Mouse (Mus musculus) G1E-ER4 (cell line): ENCODE results near the gene Usp50. TPM values are rescaled to one million over a fixed set of nuclear protein-coding genes. Genes with fewer than 3 reads are reported as not detected.

Source experiments
- GATA1 ChIP-seq: IDR thresholded peaks from one replicate; pipeline ENCODE4 v1.8.0; 2012; ENCODE audit warnings: low read length, inconsistent platforms
- polyA plus RNA-seq: library from polyadenylated mRNA; stranded (reverse); fragments of >175 nt; gene quantifications from 2 replicates; pipeline ENCODE4 v1.2.3, GENCODE M21; 2012

Gene Usp50
- polyA plus RNA-seq, 1 experiment = 0.23 TPM

DNA sequence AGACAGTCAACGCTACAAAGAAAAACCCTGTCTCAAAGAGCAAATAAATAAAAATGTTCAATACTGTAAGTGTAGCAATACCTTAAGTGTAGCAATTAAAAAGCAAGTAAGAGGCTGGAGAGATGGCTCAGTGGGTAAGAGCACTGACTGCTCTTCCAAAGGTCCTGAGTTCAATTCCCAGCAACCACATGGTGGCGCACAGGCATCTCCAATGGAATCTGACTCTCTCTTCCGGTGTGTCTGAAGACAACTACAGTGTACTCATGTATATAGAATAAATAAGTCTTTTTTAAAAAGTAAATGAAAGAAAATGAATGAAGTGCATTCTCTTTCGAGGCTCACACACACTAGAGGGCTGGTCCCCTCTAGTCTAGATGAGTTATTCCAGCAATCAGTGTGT lies 15.1 kb downstream of the Usp50 start:
- no peak for TF ChIP-seq GATA1

DNA sequence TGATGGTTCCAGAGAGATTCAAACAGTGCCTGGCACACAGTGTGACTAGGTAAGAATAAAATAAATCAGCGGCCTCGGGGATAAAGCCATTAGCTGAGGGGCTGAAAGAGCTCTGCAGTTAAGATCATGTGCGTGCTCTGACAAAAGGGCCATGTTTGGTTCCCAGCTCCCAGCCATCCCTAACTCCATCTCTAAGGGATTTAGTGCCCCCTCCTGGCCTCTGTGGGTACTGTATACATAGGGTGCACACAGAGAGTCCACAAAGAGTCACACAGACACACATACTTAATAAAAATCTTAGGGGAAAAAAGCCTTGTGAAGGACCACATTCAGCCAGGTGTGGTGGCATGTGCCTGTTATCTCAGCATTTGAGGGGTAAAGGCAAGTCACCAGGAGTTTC lies 15.7 kb downstream of the Usp50 start:
- no peak for TF ChIP-seq GATA1

DNA sequence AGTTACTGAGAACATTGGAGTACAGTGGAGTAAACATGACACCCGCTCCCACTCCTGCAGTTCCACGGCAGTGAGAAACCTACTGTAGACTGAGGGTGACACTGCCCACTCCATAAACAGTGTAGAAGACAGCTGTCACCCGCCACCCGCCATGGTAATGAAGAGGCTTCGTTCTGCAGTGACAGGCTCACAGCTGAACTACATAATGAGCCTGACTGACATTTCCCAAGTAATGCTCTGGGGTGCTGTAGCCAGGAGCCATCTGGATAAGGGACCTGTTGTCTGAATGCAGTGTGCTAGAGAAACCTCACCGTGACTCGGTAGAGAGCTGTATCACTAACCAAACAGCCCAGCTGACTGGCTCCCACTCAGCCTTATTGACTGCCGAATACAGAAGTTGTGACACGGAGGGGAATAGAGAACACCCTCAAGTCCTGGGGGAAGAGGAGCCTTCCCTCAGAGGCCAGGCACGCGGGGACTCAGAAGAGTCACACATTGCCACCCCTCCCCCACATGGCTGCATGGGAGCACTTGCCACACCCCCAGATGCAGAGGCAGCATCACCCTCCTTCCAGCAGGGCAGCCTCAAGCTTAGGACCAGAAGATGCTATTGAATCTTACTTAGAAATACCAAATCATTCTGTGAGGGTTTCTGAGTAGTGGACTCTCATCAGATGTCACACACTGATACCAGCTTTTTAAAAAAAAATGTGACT lies 17.2 kb downstream of the Usp50 start:
- TF ChIP-seq GATA1 = no peak

DNA sequence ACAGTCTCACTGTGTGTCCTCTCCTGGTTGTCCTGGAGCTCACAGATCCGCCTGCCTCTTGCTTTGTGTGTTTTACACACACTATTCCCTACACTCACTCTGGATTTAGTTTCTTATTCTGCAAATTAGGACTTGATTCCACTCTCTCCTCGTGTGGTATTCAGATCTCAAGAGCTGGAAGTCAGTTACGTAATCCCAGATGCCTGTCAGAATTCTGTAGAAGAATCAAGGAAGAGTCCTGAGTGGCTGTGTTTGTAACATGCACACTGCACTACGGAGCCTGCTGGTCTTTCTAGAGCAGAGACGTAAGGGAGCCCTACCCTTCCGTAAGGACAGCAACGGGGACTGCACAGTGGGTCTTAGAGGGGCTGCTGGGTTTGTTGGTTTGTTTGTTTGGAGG lies 23.9 kb downstream of the Usp50 start:
- TF ChIP-seq GATA1 = no peak

DNA sequence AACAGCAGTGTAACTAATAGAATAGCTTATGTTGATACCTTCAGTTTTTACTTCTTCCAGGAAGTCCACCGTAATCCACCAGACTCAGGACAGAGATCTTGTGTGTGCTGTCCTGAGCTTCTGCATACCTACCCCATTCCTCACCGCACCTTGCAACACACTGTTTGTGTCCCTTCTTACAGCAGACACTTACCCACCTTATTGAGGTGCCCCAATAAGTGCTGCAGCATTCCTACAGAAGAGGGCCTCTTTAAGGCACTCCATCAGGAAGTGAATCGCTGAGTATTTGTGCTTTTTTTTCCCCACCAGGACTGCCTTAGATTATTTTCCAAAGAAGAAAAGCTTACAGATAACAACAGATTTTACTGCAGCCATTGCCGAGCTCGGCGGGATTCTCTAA lies 27.6 kb downstream of the Usp50 start:
- TF ChIP-seq GATA1 = no peak

DNA sequence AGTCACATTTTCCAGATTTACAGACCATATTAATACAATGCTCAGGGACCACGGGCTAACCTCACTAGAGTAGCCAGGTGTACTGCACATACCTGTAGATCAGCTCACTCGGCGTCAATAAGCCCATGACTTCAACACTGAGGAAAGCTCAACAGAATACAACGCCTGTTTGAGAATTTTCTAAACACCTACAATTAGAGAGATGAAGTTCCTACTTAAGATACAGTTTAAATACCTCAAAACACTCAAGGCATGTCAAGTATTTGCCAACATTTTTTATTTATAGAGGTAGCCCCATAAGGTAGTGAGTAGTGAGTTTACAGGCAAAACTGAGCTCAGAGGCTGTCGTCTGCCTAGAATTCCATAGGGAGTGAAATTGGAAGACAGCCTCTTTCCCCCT lies 39.9 kb downstream of the Usp50 start:
- no peak for TF ChIP-seq GATA1

DNA sequence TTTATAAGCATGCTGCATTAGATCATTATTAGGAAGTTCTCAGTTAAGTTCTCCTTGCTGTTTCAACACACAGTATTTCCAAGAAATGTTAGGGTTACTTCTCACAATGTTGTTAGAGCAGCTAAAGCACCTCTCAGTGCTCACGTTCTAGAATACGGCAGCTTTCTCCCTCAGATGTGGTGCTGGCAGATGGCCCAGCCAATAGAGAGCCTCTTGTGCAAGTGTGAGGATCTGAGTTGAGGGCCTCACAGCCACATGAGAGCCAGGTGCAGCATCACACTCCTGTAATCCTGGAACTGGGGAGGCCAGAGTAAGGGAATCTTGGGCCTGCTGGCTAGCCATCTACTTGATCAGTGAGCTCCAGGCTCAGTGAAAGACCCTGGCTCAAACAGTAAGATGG lies 43.0 kb downstream of the Usp50 start:
- no peak for TF ChIP-seq GATA1

DNA sequence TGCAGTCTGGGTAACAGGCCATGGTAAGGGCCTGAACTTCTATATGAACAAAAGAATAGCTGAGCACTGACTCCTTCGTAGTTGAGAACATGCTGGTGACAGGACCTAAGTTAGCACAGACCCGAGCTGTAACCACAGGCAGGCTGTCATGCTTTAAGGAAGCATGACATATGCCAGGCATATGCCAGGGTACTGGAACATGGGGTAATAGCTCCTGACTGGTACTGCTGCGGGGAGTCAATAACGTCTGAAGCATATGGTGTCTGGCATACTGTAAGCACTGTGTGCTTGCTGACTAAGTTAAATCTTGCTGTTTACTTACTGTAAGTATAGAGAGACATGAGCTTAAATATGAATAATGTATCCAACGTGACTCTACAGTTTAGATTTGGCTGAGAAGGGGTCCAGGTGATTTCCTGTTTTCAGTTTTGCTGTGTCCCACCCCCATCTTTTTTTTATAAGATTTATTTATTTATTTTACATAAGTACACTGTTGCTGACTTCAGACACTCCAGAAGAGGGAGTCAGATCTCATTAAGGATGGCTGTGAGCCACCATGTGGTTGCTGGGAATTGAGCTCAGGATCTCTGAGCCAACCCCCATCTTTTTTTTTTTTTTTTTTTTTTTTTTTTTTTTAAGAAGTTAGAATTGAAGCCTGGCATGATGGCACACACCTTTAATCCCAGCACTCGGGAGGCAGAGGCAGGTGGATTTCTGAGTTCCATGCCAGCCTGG lies 47.8 kb downstream of the Usp50 start:
- no peak for TF ChIP-seq GATA1

DNA sequence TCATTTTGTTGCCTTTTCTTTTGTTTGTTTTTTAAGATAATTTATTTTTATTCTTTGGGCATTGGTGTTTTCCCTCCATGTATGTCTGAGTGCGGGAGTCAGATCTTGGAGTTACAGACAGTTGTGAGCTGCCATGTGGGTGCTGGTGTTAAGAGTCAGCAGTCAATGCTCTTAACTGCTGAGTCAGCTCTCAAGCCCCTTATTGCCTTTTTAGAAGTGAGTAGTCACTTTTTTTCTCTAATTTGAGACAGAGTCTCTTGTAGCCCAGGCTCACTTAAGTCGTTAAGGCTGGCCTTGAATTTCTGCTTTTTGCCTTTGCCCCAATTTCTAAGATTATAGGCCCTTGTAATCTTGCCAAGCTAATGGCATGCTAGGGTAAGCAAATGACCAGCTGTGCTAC lies 52.8 kb downstream of the Usp50 start:
- TF ChIP-seq GATA1 = no peak

DNA sequence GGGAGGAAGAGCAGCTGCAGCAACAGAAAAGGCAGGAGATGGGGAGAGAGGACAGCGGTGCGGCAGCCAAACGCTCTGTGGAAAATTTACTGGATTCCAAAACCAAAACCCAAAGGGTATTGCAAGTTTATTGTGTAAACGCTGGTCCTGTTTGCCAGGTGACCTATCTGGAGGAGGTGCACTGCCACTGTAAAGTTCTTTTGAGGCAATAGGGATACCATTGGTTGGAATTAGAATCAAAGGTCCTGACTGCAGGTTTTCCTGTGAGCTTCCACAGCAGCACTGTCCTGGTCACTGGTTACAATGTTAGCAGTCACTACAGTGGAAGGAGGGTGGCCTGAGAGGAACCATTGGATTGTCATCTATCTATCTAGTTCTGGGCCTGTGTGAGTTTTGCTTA lies 54.1 kb downstream of the Usp50 start:
- TF ChIP-seq GATA1 = no peak

DNA sequence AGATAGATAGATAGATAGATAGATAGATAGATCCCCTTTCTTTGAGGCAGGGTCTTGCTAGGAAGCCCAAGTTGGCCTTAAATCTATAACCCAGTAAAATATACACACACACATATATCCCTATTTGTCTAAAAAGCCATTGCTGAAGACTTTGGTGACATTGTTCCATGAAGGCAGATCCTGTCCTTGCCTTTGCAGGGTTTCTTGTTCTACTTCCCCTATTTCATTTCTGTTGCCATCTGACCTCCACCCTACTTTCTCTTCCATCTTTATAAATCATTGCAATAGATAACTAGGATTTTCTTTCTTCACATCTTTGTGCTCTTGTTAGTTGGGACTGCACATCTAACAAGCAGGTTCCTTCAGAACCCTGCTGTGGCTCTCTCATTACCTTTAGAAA lies 70.3 kb downstream of the Usp50 start:
- TF ChIP-seq GATA1 = no peak

DNA sequence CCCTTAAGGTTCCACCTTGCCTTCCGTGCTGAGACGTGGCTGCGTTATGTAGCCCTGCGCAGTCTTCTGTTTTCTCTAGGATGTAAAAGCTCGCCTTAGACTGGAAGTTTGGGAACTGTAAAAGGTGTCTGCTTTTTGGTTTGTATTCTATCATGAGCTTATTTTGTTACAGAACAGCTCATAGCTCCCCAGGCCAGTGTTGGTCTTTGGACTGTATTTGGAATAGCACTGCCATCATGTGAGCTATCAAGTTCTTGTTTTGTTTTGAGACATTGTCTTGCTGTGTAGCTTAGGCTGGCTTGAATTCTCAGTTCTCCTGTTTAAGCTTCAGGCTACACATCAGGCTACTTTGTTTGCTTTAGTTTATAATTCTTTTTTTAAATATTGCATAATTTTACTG lies 70.7 kb downstream of the Usp50 start:
- no peak for TF ChIP-seq GATA1

DNA sequence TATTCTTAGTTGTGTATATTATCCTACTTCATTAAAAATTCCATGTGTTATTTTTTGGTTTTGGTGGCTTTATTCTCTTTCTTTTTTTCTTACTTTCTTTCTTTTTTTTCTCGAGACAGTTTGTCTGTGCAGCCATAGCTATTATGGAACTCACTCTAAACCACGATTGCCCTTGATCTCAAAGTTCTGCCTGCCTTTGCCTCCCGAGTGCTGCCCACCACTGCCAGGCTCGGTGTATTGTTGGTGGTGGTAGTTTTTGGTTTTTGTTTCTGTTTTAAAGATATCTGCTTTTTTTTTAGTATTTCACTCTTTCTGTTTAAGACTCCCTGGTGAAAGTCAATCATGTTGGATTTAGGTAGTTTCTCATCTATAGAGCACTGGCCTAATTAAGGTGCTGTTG lies 74.9 kb downstream of the Usp50 start:
- TF ChIP-seq GATA1 = no peak

DNA sequence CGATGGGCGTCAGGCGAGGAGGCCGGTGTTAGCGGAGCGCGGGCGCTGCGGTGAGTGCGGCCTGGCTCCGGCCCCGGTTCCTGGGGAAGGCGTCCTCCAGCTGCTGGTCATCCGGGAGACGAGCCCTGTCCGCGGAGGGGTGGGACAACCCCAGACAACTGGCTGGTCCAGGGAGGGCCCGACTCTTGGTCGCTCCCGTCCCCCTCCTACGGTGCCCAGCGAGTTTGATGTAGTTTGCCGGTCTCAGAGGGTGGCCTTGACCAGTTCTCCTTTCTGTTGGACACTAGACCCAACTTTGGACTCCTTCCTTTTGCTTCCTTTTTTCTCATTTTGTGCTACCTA lies 75.9 kb downstream of the Usp50 start:
- TF ChIP-seq GATA1 = no peak

DNA sequence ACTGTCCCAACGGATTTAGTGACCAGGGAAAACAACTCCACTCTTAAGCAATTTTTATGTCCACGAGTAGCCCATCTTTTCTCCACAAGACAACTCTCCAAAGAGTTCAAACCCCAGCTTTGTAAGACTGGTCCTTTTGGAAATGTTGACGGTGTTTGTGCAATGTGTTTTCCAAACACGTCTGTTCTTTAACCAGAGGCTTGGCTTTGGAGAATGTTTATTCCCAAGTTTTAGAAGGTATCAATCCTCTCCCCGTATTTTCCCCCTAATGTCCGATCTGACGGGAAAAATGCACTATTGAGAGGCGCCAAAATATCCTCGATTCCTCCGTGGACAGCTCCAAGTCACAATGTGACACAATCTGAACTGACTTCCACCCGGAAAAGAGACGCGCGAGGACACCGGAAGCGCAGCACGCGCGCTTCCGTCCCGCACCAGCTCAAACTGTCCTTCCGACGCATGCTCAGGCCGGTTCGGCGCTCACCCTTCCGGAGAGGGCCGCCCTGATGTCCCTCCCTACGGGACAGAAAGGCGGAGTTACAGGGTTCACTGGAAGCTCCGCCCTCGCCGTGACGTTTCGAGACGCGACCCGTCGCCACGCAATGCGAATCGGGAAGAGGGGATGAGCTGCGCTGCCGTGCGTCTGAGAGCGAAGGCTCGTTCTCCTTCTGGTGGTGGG lies 76.4 kb downstream of the Usp50 start, which contains the start of gene Usp8:
Gene Usp8 (plus strand): TSS at position 570 of the 679 bp plus-strand sequence.
- TF ChIP-seq GATA1 = no peak

DNA sequence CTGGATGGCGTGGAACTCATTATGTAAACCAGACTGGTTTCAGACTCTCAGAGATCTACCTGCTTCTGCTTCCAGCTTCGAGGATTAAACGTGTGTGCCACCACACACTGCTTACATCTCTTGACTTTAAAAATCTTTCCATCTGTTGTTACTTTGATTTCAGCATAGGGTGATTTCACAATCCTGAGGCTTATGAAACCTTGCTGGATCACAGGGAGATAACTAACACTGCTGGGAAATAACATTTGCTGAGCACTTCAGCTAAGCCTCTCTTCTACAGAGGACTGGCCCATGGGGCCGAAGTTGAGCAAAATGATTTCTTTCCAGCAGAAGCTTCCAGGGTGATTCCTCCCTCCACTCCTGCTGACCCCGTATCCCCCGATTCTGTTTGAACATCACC lies 88.0 kb downstream of the Usp50 start:
- TF ChIP-seq GATA1 = no peak

DNA sequence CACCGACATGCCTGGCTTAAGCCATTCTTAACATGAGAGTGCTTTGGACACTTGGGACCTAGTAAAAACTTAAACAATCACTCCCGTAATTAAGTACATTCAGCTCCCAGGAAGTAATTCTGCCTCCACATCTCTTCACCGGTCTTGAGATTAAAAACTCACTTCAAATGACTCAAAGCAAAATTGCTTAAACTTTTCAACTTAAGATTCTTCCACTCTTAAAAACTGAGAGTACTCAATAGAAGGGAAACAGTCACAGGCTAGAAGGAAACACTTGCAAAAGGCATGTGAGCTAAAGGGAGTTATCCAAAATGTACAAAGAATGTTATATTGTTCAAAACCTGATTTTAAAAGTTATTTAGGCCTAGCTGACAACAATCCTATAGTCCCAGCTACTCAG lies 92.0 kb downstream of the Usp50 start:
- TF ChIP-seq GATA1 = no peak
